Mouse (Mus musculus): ENCODE results near the gene Myoz1.

Myoz1 gene

DNA sequence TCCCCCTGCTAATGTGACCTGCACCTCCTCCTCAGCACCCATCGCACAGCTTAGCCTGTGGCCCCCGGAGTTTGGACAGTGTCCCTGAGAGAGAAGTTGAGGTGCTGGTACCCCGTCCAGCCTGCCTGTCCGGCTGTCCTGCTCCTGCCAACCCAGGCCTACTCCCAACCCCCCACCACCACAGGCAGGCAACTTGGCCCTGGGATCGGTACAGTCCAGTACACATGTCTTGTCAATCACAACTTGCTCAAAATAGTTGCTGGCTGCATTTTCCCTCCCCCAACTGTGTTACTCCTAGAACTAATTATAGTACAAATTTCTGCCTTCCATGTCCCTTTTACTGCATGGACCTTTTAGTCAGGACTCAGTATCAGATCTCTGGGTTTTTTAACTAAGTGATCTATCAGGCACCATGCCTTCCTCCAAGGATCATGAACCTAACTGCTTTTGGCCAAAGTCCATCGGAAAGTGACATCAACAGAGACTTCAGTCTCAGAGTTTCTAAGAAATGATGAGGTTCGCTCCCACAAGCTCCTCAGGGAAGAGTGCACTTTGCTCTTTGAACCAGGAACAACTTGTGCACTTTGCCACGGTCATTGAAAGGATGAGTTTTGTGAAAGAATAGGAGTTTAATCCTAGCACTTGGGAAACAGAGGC, 11.9 kb upstream of the Myoz1 start, which contains the start of gene Synpo2l:
Gene Synpo2l, minus strand, starts transcription at position 201 of the 657 bp plus-strand sequence.
- no peak for DNase-seq

DNA sequence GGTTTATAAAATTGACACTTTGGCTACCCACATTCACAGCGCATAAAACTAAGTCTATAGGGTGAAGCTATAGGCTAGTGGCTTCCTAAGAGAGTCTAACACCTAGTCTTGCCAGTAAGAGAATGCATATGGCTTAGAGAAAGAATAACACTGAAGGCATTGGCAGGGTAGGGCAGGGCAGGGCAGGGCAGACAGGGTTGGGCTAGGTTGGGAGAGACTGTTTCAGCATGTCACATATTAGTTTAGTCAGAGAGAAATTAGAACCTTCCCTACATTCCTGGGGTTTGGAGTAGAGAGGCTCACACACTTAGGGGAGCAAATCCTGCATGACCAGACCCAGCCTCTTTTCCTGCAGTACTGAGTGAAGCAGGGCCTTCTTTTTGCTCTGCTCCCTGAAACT, 11.1 kb upstream of the Myoz1 start:
- no peak for DNase-seq

DNA sequence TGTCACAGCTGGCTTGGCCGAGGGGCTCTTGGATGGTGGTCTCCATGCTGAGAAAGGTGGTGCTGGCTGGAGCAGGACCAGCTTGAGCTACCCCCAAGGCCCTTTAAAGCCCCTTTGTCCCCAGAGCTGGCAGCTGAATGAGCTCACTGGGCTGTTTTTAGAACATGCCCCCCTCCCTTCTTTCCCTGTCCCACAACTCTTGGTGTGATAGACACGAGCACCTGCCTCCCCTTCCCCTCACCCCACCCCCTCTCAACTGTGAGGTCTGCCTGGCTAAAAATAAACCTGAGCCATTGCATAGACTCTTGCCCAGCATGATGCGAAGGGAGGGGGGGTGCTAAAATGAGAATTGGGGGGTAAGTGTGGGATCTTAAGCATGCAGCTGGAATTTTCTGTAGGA, 8.1 kb upstream of the Myoz1 start:
- DNase-seq = no peak

DNA sequence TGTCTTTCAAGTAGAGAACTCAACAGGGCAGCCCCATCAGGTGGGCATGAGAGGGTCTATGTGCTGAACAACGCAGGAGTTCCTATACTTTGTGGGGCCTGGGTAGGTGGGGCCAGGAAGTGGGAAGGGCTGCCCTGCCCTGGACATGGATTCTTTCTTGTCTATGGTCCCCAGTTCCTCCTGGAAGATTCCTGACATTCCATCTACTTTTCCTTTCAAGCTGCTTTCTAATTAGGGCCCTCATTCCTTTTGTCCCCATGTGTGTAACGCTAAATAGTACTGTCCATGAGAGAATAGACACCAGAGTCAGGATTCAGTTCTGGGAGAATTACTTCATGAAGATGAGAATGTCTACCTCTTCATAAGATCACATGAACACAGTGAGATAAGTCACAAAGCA, 7.3 kb upstream of the Myoz1 start:
- DNase-seq = no peak

DNA sequence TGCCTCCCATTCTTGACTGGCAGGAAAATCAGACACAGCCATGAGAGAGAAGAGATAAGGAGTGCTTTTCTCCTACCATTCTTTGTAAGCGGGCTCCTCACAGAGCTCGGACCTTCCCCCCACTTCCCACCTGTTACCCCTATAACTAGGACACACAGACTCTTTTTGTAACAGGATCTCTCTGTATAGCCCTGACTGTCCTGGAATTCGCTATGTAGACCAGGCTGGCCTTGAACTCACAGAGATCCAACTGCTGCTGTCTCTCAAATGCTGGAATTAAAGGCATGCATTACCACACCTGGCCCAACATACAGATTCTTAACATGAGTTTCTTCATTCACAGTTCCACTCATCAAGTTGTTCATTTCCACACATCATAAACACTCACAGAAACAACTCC, 6.4 kb upstream of the Myoz1 start:
- DNase-seq = no peak

DNA sequence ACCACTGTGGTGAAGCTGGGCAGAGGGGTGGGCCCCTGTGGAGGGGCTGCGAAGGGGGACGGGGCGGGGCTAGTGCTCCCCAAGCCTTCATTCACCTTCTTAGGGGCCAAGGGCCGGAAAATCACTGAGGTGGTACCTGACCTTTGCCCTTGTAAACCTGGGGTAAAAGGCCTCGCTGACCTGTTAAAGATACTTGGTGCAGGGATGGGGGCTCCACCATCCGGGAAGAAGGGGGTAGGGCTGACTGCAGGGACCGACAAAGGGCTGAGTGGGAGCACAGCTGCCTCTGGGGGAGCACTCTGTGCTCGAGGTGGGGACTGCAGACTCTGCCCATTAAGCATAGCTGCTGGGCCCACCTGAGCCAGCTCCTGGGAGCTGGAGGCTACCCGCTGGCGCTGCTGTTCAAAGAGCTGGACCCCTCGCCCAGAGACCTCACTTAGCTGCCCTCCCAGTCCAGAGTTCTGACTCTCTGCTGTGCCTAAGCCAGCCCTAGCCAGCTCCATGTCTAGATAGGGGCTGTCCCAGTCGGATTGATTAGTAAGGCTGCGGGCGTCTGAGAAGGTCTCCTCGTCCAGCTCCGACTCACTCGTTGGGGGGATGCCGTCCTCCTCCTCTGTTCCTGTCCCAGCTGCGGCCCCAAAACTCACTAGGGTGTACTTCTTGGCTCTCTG, 5.5 kb upstream of the Myoz1 start:
- no peak for DNase-seq

DNA sequence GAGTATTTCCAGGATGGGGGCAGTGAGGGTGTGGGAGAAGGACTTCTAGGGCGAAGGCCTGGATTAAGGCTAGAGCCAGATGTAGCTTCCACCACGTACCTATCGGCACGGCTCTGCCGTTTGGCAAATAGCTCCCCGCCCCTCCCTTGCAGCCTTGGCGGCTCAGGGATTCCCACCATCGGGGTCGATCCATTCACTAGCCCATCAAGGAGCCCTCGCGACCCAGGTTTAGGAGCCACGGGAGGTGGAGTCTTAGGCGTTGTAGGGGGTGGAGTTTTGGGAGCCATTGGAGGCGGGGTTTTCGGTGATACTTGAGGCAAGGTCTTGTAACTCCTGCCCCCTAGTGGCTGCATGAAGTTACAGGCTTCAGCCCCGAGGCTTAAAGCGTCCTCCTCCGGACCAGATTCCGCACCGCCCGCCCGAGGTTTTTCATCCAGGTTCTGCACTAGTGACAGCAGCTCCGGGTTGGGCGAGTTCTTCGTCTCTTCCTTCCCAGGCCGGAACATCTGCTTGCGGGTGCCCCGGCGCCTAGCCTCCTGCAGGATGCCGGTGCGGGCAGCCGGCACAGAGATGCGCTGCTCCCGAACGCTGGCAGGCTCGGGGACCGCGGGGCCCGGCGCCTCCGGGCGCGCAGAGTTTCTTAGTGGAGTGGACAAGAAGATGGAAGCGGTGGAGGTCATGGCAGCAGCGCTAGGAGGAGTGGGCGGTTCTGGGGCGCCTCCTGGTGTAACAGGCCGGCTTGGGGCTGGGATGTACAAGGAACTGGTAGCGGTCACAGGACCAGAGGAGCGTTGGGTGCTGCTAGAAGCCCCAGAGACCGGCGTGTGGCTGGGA, 4.7 kb upstream of the Myoz1 start:
- peak; percentile 90 for DNase-seq

DNA sequence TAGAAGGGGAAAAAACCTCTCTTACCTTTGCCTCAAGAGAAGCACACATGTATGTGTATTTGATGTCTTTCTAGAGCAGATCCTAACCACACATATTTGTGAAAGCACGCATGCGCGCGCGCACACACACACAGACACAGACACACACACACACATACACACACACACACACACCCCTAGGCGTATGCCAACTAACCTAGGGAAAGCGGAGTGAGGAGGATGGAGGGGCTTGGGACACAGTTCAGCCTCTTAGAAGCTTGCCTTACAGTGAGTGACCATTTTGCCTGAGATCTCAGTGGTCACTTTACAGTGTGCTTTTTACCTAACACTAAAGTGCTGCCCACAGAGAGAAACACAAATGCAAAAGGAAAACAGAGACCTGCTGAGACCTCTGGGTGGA, 3.3 kb upstream of the Myoz1 start:
- DNase-seq = no peak

DNA sequence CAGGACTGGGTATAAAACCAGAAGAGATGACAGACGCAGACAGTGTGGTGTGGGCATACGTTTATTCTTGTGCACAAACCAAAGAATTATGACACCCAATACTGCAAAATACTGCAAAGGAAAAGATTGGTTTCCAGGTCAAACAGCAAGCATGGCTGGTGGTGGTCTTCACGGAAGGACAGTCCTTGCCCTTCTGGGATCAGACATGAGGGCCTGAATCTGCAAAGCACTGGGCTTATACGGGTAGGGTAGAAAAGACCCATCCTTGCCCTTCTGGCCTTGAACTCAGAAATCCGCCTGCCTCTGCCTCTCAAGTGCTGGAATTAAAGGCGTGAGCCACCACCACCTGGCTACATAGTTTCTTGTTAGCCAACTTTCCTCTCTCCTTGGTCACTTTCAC, 2.6 kb upstream of the Myoz1 start:
- DNase-seq = no peak

DNA sequence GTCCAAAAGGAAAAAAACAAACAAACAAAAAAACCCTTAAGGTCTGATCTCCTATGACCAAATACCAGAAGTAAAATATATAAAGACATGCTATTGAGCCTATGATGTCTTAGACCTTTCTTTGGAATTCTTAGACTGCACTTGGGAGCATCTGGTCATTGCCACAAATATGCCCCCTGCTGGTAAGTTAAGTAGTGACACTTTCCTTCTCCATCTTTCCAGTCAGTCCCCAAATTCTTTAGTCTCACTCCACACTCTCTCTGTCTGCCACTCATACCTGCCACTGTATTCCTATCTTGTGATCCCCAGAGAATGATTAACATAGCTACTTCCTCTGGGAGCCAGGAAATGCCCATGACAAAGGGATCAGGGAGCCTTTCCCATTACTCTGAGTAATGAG, 2.0 kb upstream of the Myoz1 start:
- DNase-seq = no peak

DNA sequence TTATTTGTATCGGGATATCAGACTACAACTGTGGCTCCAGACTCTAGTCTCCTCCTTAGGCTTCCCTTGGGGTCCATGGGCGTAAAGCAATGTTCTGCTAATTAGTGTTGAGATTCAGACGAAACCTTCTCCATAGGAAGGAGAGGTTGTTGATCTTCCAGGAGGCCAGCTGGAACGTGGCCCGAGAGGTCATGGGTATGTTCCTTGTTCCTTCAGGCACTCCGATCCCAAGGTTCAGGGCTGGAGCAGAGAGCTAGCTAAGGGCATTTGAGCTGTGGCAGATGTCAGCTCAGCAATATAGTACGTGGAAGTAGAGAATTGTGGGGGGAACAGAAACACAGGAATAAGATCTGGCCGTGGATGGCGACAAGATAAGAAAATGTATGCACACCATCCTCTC, 609 bp downstream of the Myoz1 start:
- no peak for DNase-seq

DNA sequence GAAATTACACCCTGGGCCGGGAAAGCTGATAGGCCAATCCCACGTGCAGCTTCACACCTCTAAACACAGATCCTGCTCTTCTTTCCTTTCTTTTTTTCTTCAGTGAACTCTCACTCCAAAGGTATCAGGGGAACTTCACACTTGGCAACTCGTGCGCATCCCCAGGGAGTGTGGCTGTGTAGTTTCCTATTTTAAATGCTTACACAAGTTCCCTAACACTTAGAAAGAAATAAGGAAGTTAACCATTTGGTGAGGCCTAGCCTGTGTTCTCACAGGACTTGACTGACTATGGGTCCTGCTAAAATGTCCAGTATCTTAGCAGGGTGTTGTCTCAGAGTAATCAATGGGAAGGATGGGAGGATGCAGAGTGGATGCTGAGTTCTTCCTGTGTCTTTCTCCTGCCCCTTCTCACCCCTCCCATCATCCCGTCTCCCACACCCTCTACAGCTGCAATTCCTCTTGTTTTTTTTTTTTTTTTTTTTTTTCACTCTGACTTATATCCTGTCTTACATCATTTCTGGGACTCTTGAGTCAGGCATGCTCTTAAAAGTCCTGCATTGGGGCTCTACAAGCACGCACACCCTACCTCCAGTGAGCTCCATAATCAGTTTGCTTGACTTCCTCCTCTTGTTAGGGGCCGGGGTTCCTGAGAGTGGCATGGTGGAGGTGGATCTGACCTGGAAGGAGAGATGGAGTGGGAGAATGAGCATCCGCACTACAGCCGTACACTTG, 1.5 kb downstream of the Myoz1 start:
- no peak for DNase-seq

DNA sequence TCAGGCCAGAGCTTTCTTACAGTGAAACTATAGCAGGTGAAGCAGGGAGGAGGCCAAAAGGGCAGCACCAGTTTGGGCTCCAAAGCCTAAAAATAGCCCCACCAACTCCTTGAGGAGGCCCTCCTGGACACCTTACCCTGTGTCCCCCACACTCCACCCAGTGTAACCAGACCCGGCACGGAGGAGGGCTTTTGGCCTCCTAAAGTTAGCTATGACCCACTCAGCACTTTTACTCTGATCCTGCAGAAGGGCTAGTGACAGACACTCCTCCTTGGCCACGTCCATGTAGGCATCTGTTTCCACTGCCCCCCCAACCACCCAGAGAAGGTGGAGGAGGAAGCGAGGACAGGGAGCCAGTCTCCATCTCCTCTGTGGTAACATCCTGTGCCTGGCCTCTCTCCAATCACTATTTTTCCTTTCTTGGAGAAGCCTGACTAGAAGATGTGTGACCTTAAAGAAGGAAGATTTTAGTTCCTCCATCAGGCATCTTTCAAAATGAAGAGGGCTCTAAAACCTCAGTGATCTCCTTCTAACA, 4.6 kb downstream of the Myoz1 start:
- no peak for DNase-seq

DNA sequence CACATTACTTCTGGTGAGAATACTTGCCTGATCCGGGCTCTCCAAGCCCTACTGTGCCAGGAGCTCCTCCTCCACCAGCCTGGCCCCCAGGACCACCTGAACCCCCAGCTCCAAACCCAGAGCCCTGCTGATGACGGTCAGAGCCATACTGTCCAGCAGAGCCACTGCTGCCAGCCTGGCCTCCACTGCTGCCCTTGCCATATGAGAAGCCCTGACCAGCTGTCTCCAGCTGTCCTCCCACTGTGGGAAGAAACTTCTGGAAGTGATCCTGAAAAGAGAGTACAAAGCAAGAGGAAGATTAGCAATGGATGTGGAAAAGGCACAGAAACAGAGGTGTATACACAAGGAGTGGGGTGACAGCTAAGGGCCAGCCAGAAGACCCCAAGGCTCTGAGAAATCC, 5.3 kb downstream of the Myoz1 start:
- DNase-seq = no peak

DNA sequence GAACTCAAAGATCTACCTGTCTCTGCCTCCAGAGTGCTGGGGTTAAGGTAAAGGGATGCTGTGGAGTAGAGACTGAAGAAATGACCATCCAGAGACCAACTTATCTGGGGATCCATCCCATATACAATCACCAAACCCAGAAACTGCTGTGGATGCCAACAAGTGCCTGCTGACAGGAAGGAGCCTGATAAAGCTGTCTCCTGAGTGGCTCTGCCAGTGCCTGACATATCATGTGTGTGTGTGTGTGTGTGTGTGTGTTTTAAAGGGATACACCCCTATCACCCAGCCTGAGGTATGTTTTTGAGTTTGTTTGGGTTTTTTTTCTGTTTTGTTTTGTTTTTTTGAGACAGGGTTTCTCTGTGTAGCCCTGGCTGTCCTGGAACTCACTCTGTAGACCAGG, 10.0 kb downstream of the Myoz1 start:
- DNase-seq = no peak

DNA sequence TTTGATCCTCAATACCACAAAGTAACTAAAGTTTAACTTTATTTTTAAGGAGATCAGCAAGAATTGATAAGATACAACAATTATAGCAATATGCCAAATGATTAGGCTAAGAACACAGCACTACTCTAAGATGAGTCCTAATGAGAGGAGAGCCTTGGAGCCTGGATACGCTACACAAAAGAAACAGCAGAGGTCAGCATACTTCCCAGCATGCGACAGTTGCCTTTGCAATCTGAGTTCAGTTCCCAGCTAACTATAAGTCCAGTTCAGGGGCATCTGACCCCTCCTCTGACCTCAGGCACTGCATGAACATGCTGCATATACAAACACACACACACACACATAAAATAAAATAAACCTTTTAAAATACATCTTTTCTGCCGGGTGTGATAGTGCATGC, 10.8 kb downstream of the Myoz1 start:
- no peak for DNase-seq

DNA sequence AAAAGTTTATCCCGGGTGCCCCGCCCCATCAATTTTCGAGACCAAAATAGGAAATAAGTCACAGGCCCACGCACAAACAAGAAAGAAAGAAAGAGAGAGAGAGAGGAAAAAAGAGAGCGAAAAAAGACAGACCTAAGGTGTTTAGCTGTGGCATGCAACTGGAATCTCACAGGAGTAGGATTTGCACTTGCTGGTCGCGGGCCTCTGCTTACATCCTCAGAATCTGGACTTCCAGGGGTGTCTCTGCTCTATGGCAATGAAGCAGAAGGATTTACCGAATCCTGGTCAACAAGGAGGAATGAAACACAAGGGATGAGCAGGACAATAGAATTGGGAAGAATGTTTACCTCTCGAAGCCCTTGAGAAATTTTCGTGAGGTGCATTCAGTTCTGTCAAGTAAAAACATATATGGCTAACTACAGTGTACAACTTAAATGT, 14.9 kb downstream of the Myoz1 start:
- DNase-seq = no peak

DNA sequence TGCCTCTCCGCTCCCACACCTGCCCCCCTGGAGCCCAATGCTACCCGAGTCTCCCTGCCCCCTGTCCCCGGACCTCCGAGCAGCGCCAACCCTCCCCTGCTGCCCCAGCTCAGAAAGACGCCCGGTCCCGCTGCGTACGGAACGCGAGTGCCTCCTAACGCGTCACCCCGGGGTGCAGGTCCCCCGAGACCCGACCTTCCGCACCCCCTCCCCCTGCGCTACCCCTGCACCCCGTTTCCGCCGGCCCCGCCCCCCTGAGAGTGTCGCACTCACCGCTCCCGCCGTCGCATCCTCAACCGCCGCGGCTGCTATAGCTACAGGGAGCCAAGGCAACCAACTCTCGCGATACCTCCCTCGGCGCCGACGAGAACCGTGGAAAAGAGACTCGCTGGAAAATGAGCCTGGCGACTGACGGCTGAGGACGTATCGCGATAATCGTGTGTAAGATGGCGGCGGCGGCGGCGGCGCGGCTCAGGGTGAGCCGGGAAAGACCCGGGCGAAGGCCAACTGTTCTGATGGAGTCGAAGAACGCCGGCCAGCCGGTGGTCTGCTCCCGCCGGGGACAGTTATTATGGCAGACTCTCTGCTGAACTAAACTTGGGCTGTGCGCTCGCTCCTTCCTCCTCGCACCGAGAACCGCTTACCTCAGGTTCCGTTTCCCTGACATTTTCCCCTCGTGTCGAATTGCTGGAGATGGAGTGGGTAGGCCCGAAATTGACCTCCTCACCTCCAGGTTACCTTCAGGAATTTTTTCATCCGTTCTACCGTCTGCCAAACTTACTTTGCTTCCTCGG, 15.5 kb downstream of the Myoz1 start, which contains the start of gene Usp54:
Gene Usp54, minus strand, starts transcription at position 420 of the 794 bp plus-strand sequence.
- peak; percentile 99 for DNase-seq

DNA sequence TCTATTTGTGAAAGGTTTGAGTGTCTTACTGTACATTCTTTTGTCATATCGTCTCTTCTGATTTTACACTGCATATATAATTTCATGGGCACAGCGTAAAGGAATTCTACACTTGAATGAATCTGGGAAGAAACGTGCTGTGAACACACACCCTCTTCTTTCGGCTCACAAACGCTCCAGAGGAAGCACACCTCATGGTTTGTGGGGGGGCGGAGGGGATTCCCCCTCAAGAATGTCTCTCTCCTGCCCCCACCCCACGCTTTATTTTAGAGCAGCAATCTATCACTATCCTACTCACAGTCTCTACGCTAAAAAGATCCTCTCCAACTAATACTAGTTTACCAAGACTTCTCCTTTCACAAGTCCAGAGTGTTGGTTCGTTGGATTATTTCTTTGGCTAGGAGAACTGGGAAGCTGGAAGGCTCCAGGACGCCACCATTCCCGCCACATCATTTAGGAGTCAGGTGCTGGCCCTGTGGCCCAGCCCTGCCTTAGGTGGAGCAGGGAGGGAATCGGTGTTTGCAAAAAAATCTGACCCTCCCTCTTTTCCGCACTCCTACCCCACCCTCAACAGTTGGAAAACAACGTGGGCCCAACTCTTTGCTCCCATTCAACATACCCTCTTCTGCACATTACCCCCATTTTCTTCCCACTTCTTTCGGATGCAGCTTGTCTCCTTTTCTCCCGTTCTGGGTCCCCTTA, 16.3 kb downstream of the Myoz1 start:
- no peak for DNase-seq

DNA sequence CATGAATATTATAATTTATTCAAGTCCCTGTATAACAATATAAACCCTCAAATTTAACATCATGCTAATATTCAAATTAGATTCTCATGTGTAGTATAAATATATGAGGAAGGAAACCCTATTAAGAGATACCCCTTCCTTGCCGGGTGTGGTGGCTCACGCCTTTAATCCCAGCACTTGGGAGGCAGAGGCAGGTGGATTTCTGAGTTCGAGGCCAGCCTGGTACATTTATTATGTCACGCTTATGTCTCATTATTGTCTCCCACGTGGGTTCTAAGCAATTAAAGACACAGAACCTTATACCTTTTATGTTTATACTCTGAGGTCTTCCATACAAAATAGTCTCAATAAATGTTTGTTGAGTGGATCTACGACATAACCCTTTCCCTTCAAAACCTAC, 17.6 kb downstream of the Myoz1 start:
- DNase-seq = no peak

DNA sequence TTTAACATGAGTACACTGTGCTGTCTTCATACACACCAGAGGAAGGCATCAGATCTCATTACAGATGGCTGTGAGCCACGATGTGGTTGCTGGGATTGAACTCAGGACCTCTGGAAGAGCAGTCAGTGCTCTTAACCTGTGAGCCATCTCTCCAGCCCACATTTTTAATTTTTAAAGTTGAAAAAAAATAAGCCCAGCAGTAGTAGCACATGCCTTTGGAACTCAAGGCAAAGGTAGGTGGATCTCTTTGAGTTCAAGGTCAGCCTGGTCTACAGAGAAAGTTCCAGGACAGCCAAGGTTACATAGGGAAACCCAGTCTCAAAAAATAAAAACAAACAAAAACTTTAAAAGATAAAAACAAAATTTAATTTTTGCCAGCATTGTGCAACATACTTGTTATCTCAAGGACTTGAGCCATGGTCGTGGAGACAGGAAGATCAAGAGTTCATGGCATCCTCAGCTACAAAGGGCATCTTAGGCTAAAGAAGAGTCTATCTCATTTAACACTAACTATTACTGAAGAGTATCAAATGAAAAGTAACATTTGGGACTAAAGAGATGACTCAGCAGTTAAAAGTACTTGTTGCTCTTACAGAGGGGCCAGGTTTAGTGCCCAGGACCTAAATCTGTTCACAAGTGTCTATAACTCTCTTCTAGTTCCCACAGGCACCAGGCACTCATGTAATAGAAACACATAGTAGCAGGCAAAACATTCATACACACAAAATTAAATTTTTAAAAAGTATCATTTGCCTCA, 18.3 kb downstream of the Myoz1 start:
- no peak for DNase-seq

Data from right cerebral cortex, postnatal 14 days (tissue).